Mouse (Mus musculus): ENCODE measurements around the gene Frmd7.

DNA sequence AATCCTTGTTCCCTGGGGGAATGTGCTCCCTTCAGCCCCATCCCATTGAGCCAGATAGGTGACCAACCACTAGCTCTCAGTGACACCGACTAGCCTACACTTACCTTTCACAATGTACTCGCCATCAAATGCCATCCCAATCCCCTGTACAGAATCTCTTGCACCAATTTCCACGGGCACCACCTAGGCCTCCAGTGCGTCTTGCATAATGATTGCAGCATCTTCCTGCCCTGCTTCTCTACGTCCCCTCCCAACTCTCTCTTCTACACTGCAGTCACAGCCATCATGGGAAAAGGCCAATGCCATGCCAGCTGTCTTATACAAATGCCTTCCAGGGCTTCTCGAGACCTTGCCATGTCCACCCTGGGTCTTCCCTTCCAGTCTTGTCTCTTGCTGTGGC lies 47.4 kb upstream of the Frmd7 start:
- TF ChIP-seq CTCF (IDR thresholded peaks at IDR 0.05; ENCODE audit: low read depth), result no peak
- no peak for TF ChIP-seq EP300 (IDR thresholded peaks at IDR 0.05; ENCODE audit: low read depth)
